Mouse (Mus musculus) kidney, adult 2 months (tissue): ENCODE measurements around the gene Shank3. TPM values are rescaled to one million over a fixed set of nuclear protein-coding genes. Genes with fewer than 3 reads are reported as not detected.

ENCODE experiments used
- DNase-seq: peaks from one replicate; pipeline ENCODE4 v3.0.0; 2021
- H3K27ac ChIP-seq: fragments of 200-500 bp; 2 replicates; pipeline ENCODE4 v1.5.1; 2012; ENCODE audit warnings: low read depth, low read length, control low read depth, inconsistent platforms; ENCODE audit not compliant: insufficient read depth
- H3K27me3 ChIP-seq: fragments of 200-500 bp; replicated peaks from 2 replicates; pipeline ENCODE4 v1.6.1; 2012; ENCODE audit warnings: mild to moderate bottlenecking, moderate library complexity, low read length, inconsistent platforms; ENCODE audit not compliant: control insufficient read depth, insufficient read depth
- H3K36me3 ChIP-seq: fragments of 200-500 bp; 2 replicates; pipeline ENCODE4 v1.6.1; 2012; ENCODE audit warnings: mild to moderate bottlenecking, moderate library complexity, low read length, inconsistent platforms; ENCODE audit not compliant: control insufficient read depth, insufficient read depth
- H3K4me1 ChIP-seq: fragments of 200-500 bp; 2 replicates; pipeline ENCODE4 v1.6.1; 2011; ENCODE audit warnings: low read length; ENCODE audit not compliant: control insufficient read depth, insufficient read depth
- H3K4me3 ChIP-seq: fragments of 200-500 bp; 2 replicates; pipeline ENCODE4 v1.5.1; 2011; ENCODE audit warnings: mild to moderate bottlenecking, low read depth, low read length, control low read depth; ENCODE audit not compliant: insufficient read depth
- CTCF ChIP-seq: fragments of 200-500 bp; conservative IDR thresholded peaks from 2 replicates; pipeline ENCODE4 v1.5.1; 2011; ENCODE audit warnings: low read depth, mild to moderate bottlenecking, control low read depth, low read length, moderate library complexity, mixed read lengths; ENCODE audit not compliant: insufficient read depth, insufficient read length
- POLR2A ChIP-seq: fragments of 200-500 bp; IDR thresholded peaks from one replicate; pipeline ENCODE4 v1.6.1; 2011; ENCODE audit warnings: low read depth, low read length, control low read depth
- WGBS: fragments of 180-500 bp; shearing (Covaris S2); methylation state at CpG from one replicate; pipeline ENCODE4 v1.1.7; 2018; 5-methylcytosine and 5-hydroxymethylcytosine counted together
- polyA plus RNA-seq: library from polyadenylated mRNA; depleted of rRNA; stranded (reverse); fragments of >200 nt; gene quantifications from 2 replicates; pipeline ENCODE4 v1.2.3, GENCODE M21; 2012

Gene Shank3
- polyA plus RNA-seq, 1 experiment: 18.0 TPM

GRCm38 (mm10) chr15:89459821-89460220 lies 39.6 kb upstream of the Shank3 start:
- no peaks in the 10 kb centered on the region for H3K4me1 ChIP-seq
- no peak for TF ChIP-seq POLR2A
- no peak for TF ChIP-seq CTCF
- WGBS: 80% methylated on average over 7 of the region's 7 CpGs
- H3K36me3 ChIP-seq: no peaks in the 10 kb centered on the region
- no peak overlapping the region for H3K4me3 ChIP-seq
- H3K27ac ChIP-seq: no peak overlapping the region
- no peaks in the 10 kb centered on the region for H3K27me3 ChIP-seq
- no peak for DNase-seq

- Histone ChIP-seq H3K36me3 (no peaks in the 10 kb centered on the region), H3K27ac (no peak overlapping the region), H3K4me1 (no peaks in the 10 kb centered on the region), H3K27me3 (no peaks in the 10 kb centered on the region), H3K4me3 (no peak overlapping the region)
- no peak for DNase-seq
- WGBS: 53% methylated on average over 10 of the region's 10 CpGs
- no peak for TF ChIP-seq POLR2A
- no peak for TF ChIP-seq CTCF
Measured at GRCm38 (mm10) chr15:89460298-89460697, 39.1 kb upstream of the Shank3 start.

DNA sequence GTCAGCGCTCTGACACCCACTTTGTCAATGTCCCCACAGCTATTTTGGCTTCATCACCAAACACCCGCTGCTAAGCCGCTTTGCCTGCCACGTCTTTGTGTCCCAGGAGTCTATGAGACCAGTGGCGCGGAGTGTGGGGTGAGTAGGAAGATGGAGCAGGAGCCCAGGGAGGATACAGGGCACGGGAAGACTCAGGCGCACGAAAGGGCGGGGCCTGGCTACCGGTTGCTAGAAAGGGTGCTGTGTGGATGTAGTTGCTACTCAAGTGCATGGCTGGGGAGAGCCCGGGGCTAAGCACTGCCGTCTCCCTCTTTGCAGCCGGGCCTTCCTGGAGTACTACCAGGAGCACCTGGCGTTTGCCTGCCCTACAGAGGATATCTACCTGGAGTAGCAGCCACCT lies 38.1 kb upstream of the Shank3 start:
- H3K27ac ChIP-seq: no peak overlapping the region
- TF ChIP-seq CTCF: no peak
- no peak for TF ChIP-seq POLR2A
- no peaks in the 10 kb centered on the region for H3K4me1 ChIP-seq
- 78% methylated on average over 15 of the region's 15 CpGs for WGBS
- H3K27me3 ChIP-seq: no peaks in the 10 kb centered on the region
- DNase-seq: no peak
- H3K4me3 ChIP-seq: no peak overlapping the region
- H3K36me3 ChIP-seq: no peaks in the 10 kb centered on the region

DNA sequence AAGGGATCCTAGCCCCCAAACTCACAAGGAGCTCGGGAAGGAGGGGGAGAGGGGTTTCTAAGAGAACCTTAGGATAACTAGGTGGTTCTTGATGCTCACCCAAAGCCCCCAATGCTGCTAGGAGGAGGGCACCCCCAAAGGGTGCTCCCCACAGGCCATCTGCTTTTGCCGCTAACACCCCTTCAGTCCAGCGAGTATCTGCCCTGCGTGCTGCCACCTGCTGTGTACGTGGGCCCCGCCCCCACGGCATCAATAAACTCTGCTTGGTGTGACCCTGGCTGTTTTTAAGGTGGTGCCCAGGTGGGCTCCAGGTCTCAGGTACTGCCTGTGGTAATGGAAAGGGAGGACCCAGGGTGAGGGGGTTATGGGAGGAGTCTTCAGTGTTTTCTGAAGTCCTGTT lies 37.2 kb upstream of the Shank3 start:
- TF ChIP-seq CTCF (no peak), POLR2A (no peak)
- WGBS: 74% methylated on average over 7 of the region's 7 CpGs
- Histone ChIP-seq H3K36me3 (no peaks in the 10 kb centered on the region), H3K4me1 (no peaks in the 10 kb centered on the region), H3K27me3 (no peaks in the 10 kb centered on the region), H3K27ac (no peak overlapping the region), H3K4me3 (no peak overlapping the region)
- no peak for DNase-seq

- DNase-seq: peak; percentile 28
- Histone ChIP-seq H3K4me1 (no peaks in the 10 kb centered on the region), H3K27ac (no peak overlapping the region), H3K4me3 (no peak overlapping the region), H3K27me3 (no peaks in the 10 kb centered on the region), H3K36me3 (no peaks in the 10 kb centered on the region)
- TF ChIP-seq CTCF (peak; percentile 42), POLR2A (no peak)
- WGBS: 49% methylated on average over 5 of the region's 5 CpGs
Measured at GRCm38 (mm10) chr15:89463334-89464235, 35.8 kb upstream of the Shank3 start.

- DNase-seq: no peak
- no peaks in the 10 kb centered on the region for H3K36me3 ChIP-seq
- WGBS: 13% methylated on average over 1 of the region's 1 CpGs
- H3K27ac ChIP-seq: no peak overlapping the region
- no peak overlapping the region for H3K4me3 ChIP-seq
- no peak for TF ChIP-seq POLR2A
- TF ChIP-seq CTCF: no peak
- H3K4me1 ChIP-seq: no peaks in the 10 kb centered on the region
- no peaks in the 10 kb centered on the region for H3K27me3 ChIP-seq
Measured at GRCm38 (mm10) chr15:89465052-89465451, 34.4 kb upstream of the Shank3 start.

DNA sequence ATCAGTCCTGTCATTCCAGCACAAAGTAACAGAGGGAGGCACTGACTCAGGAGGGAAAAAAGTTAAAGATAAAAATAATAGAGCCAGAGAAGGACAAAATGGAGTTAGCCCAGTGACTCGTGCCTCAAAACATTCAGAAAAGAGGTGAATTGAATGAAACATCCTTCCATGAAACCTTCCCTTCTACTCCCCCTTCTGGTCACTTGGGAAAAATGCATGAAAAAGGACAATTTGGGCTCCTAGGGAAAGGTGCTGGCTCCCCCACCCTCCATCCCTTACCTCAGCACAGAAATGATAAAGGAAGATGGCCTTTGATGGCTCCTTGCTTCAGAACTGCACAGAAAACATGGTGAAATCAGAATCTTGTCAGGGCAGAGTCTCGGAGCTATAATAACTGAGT lies 30.8 kb upstream of the Shank3 start:
- Histone ChIP-seq H3K36me3 (no peaks in the 10 kb centered on the region), H3K27ac (no peak overlapping the region), H3K27me3 (no peaks in the 10 kb centered on the region), H3K4me1 (no peaks in the 10 kb centered on the region), H3K4me3 (no peak overlapping the region)
- DNase-seq: peak; percentile 24
- TF ChIP-seq CTCF: peak; percentile 50
- TF ChIP-seq POLR2A: no peak
- 25% methylated on average over 2 of the region's 2 CpGs for WGBS

DNA sequence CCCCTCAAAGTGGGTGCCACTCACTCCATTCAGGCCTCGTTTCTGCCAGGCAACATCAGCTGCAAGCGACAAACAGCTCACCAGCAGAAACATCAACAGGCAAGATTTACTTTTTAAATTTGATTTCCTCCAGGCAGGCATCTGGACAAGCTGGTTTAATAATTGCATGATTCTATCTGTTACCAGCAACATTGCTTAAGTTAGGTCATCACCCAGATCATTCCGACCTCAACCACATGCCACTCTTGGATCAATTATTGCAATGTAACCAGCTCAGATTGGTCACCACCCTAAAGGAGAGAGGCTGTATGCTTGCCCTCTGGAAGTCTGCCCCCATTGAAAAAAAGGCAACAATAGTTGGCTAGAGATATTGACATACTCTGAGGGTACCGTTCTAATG lies 27.9 kb upstream of the Shank3 start:
- no peak for DNase-seq
- TF ChIP-seq POLR2A (no peak), CTCF (no peak)
- Histone ChIP-seq H3K4me3 (no peak overlapping the region), H3K27ac (no peak overlapping the region), H3K27me3 (no peaks in the 10 kb centered on the region), H3K4me1 (no peaks in the 10 kb centered on the region; the same call in 1 of the 2 replicates), H3K36me3 (no peaks in the 10 kb centered on the region)
- 86% methylated on average over 4 of the region's 4 CpGs for WGBS
